Mouse (Mus musculus) lung, postnatal 14 days (tissue): ENCODE measurements at regions not wholly inside any gene's neighbourhood (a gene's known extent, or its start where the extent isn't known, plus 50 kb on each side); places are given as distances from the start of the nearest gene placed in this dataset.

Experiments
- DNase-seq: peaks from one replicate; pipeline ENCODE4 v3.0.0; 2021

- DNase-seq = no peak
Measured at GRCm38 (mm10) chr15:56027197-56027818, 1450.1 kb downstream of the Slc22a22 start.

- no peak for DNase-seq
Measured at GRCm38 (mm10) chr15:56024705-56025104, 1452.7 kb downstream of the Slc22a22 start.

GRCm38 (mm10) chr15:56023862-56024484 is 1453.5 kb downstream of the Slc22a22 start:
- DNase-seq = no peak

- DNase-seq = no peak
Measured at GRCm38 (mm10) chr15:56022315-56022714, 1455.1 kb downstream of the Slc22a22 start.

GRCm38 (mm10) chr15:56018141-56018540 is 1459.3 kb downstream of the Slc22a22 start:
- no peak for DNase-seq

- no peak for DNase-seq
Measured at GRCm38 (mm10) chr15:56017561-56017960, 1459.9 kb downstream of the Slc22a22 start.

- DNase-seq = no peak
Measured at GRCm38 (mm10) chr15:56016070-56016469, 1461.4 kb downstream of the Slc22a22 start.

GRCm38 (mm10) chr15:56014059-56014620 is 1463.3 kb downstream of the Slc22a22 start:
- DNase-seq = no peak

- DNase-seq = no peak
Measured at GRCm38 (mm10) chr15:56008603-56009174, 1468.7 kb downstream of the Slc22a22 start.

GRCm38 (mm10) chr15:56007376-56007775 is 1470.0 kb downstream of the Slc22a22 start:
- DNase-seq = no peak

- no peak for DNase-seq
Measured at GRCm38 (mm10) chr15:56005361-56005760, 1472.1 kb downstream of the Slc22a22 start.

GRCm38 (mm10) chr15:56003921-56004320 is 1473.5 kb downstream of the Slc22a22 start:
- no peak for DNase-seq

- no peak for DNase-seq
Measured at GRCm38 (mm10) chr15:55999605-56000004, 1477.8 kb downstream of the Slc22a22 start.

GRCm38 (mm10) chr15:55997977-55998376 is 1479.4 kb downstream of the Slc22a22 start:
- DNase-seq = no peak

GRCm38 (mm10) chr15:55994680-55995079 is 1482.7 kb downstream of the Slc22a22 start:
- no peak for DNase-seq

- DNase-seq = no peak
Measured at GRCm38 (mm10) chr15:55975843-55976242, 1501.6 kb downstream of the Slc22a22 start.

GRCm38 (mm10) chr15:55966780-55967179 is 1510.6 kb downstream of the Slc22a22 start:
- DNase-seq = no peak

GRCm38 (mm10) chr15:55965296-55965695 is 1512.1 kb downstream of the Slc22a22 start:
- no peak for DNase-seq

- no peak for DNase-seq
Measured at GRCm38 (mm10) chr15:55962093-55962492, 1515.3 kb downstream of the Slc22a22 start.
